Mouse (Mus musculus) embryo, embryonic 10 days (tissue): ENCODE results near the gene Wdr1.
"Not testable (repeated sequence)": the region's sequence is repeated elsewhere in the genome, so short reads cannot be mapped to it uniquely, and the experiment has no call there.

ENCODE experiments used
- DNase-seq: peaks from one replicate; pipeline ENCODE4 v3.0.0-alpha.2; 2015; ENCODE audit warnings: low spot score

Wdr1 gene

DNA sequence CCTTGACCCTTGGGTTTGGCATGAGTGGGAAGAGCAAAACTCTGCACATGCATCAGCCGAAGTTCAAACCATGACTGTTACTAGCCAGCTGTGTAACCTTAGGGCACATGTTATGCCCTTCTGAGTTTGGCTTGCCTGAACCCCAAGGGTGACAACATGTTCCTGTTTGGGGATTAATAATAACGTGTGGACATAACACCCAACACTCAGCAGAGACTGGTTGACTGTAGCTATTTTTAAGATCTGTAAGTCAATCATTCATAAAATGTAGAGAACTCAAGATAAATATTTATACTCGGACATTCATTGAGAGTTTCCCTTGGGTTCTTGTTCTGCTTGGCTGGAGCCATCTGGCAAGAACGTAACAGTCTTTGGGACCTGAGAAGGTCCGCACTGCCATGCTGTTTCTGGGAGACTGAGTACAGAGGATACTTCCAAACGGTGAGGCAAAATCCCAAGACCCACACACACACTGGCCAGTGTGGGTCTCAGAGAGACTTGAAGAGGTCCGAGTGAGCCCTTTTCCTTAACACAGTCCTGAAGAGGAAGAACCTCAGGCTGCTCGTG, 66.4 kb downstream of the Wdr1 start:
- DNase-seq, result no peak

- DNase-seq, result no peak
Measured at GRCm38 (mm10) chr5:38493890-38494289, 69.1 kb downstream of the Wdr1 start.

- DNase-seq, result no peak
Measured at GRCm38 (mm10) chr5:38491763-38492162, 71.3 kb downstream of the Wdr1 start.

DNA sequence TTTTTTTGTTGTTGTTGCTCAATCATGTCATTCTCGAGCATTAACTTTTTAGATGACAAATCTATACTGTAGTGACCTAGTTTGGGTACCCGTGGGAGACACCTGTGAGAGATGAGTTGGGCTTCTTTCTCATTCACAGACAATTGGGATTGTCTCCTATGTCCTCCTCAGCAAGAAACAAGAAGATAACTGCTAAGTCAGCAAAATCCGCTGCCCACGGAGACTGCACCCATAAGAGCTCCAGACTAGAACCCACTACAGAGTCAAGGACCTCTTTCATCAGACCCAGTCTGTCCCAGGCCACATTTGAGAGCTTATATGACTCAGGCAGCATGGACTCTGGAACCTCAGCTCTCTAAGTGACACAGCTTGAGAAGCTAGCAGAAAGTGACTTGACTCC, 73.3 kb downstream of the Wdr1 start:
- DNase-seq, result no peak

DNA sequence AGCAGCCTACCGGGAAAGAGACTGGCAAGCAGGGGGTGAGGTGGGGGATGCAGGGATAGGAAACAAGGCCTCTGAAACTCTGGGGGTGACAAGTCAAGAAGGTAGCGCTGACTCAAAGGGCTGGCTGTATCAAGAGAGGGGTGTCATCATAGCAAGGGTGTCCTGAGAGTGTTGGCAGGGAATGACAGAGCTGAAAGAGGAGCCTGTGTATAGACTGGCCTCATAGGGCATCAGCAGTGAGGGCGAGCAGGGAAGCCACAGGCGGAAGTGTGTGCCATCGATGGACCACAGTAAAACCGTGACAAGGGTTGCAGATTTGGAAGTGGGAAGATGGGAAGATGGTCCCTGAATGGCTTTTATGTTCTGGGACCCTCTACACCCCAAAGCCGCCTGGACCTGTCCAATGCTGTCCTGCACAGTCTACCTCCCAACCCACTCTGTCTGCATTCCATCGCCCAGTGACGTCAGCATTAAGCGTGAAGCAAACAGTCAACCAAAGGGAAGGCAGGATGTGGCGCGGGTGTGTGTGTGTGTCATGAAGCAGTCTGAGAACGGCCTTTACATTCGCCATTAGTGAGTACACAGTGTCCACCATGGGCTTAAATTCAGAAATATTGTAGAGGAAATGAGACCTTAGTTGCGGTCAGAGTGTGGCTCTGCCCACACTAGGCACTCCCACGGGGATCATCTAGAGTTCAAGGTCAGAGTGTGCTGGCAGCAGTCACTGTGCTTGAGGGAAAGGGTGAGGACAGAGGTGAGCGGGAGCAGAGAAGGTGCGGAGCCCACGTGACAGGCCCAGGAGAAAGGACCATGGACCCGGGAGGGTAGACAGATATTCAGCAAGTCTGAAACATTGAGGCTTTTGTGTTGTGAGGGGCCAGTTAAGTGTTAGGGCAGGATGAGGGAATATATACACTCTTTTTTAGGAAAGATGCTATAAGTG, 74.1 kb downstream of the Wdr1 start:
- DNase-seq, result no peak

DNA sequence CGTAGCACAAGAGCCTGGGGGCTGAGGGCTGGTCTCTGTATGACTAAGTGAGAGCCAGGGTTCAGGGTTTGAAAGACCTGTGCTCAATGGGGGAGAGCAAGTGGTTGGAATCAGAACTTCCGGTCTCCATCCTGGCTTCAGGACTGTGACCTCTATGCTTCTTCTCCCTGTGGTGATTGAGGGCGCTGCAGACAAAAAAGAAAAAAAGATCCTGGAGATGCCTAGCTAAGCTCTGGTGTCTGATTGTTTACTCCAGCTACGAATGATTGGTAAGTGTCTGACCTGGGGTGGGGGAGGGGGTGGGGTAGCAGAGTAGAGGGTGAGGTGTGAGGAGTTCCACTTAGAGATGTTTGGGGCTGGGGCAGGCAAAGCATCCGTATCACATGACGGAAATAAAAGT, 75.0 kb downstream of the Wdr1 start:
- DNase-seq, result no peak

GRCm38 (mm10) chr5:38487247-38487646, 75.8 kb downstream of the Wdr1 start:
- no peak for DNase-seq

DNA sequence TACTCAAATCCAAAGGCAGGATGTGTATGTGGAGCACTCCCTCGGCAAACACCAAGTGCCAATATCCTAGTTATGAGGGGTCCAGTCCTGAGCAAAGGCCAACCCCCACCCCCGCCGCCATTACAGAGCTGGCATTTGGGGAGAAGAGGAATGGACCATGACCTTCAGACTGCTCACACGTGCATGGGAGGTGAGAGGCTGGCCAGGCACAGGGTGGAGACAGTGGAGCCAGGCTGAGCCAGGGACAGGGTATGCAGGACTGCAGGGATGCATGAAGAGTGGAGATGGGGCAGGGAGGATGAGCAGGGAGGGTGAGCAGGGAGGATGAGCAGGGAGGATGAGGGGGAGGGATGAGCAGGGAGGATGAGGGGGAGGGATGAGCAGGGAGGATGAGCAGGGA, 77.1 kb downstream of the Wdr1 start:
- no peak for DNase-seq

GRCm38 (mm10) chr5:38483518-38484110, 79.4 kb downstream of the Wdr1 start:
- DNase-seq, result no peak

- no peak for DNase-seq
Measured at GRCm38 (mm10) chr5:38480822-38481707, 82.0 kb downstream of the Wdr1 start.

- peak; percentile 53 for DNase-seq
Measured at GRCm38 (mm10) chr5:38479908-38480725, 82.9 kb downstream of the Wdr1 start.

DNA sequence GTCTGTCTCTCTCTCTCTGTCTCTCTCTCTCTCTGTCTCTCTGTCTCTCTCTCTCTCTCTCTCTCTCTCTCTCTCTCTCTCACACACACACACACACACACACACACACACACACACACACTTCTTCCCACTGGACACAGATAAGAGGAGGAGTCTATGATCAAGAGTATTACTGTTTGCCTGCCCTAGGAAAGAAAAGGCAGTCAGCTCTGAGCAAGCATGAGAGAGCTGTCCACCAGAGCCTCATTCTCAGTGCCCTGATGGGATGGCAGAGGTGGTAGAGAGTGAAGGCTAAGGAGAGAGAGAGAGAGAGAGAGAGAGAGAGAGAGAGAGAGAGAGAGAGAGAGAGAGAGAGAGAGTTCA, 83.5 kb downstream of the Wdr1 start:
- DNase-seq, result not testable (repeated sequence)

DNA sequence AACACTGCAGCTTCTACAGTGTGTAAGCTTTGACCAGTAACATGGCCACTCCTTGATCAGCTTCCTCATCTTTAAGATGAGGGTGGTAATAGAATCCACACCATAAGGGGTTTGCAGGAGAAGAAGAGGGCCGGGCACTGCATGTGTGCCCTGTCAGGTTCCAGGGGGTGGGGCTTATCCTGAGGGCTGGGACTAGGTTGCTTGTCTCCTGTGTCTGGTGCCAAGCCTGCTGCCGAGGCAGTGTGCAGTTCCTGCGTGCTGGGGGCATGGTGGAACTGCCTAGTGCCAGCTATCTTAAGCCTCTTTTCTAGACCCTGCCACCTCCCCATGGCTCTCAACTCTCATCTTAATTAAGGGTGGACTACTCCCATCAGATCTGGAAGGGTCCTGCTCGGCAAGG, 84.0 kb downstream of the Wdr1 start:
- DNase-seq, result no peak

GRCm38 (mm10) chr5:38477731-38478445, 85.1 kb downstream of the Wdr1 start:
- peak; percentile 38 for DNase-seq

GRCm38 (mm10) chr5:38476861-38477565, 86.0 kb downstream of the Wdr1 start:
- no peak for DNase-seq
